Comparison of ENCODE assay signal across 14 mouse cellular contexts in genomic region chr2:31137018-31137590, GRCm38 (mm10). TPM values are rescaled to one million over a fixed set of nuclear protein-coding genes. Genes with fewer than 3 reads are reported as not detected.
DNase-seq lines count a peak whose midpoint lies in the region; ATAC-seq and TF ChIP-seq lines count a peak whose summit lies in the region.
"Had no signal": no experiment of that assay in that cellular context is flagged by ENCODE, and none has a peak within 500 bp of the region (broad histone marks: within the 10 kb centered on the region; RNA-seq: fewer than 3 reads in every experiment).

No protein-coding gene starts in this region.

- no peaks in the 10 kb centered on the region for H3K9me3 ChIP-seq in heart, embryonic 10.5 days
- H3K9me3 ChIP-seq in neural tube, embryonic 13.5 days, result no peaks in the 10 kb centered on the region
- H3K9me3 ChIP-seq in stomach, postnatal 0 days (ENCODE audit: control insufficient read depth, low read length), result no peaks in the 10 kb centered on the region

- H3K4me1 ChIP-seq in heart, embryonic 10.5 days, result peaks cover 64% of the 10 kb centered on the region
- peaks cover 29% of the 10 kb centered on the region for H3K4me1 ChIP-seq in neural tube, embryonic 13.5 days (replicated peaks)
- H3K4me1 ChIP-seq in stomach, postnatal 0 days (replicated peaks; ENCODE audit: control insufficient read depth, insufficient read depth), result no peaks in the 10 kb centered on the region
- peaks cover 17% of the 10 kb centered on the region for H3K4me1 ChIP-seq in kidney, adult 2 months (ENCODE audit: control insufficient read depth, insufficient read depth, low read length)

- H3K9ac ChIP-seq in neural tube, embryonic 13.5 days, result peak overlapping the region; percentile 26; the same call in 1 of the 2 replicates
- H3K9ac ChIP-seq in stomach, postnatal 0 days (ENCODE audit: low read length), result 0 out of 2 replicates have a peak overlapping the region, but pooled peaks have one; percentile 4
- H3K9ac ChIP-seq: liver, postnatal 0 days had no signal

- TF ChIP-seq EP300 in stomach, postnatal 0 days (optimal IDR thresholded peaks at IDR 0.05), result no peak

- no peaks in the 10 kb centered on the region for H3K36me3 ChIP-seq in heart, embryonic 10.5 days
- no peaks in the 10 kb centered on the region for H3K36me3 ChIP-seq in neural tube, embryonic 13.5 days
- no peaks in the 10 kb centered on the region for H3K36me3 ChIP-seq in stomach, postnatal 0 days (ENCODE audit: control insufficient read depth, insufficient read depth, low read length)
- H3K36me3 ChIP-seq in kidney, adult 2 months (ENCODE audit: control insufficient read depth, insufficient read depth, low read length), result no peaks in the 10 kb centered on the region

- DNase-seq in CD4-positive, CD25-positive, alpha-beta regulatory T cell, adult 2 months (ENCODE audit: low read depth, low spot score), result peak; percentile 36
- no peak for DNase-seq in heart, embryonic 10.5 days (ENCODE audit: low spot score)
- no peak for DNase-seq in heart, adult 8-10 months (ENCODE audit: low spot score)
- no peak for DNase-seq in neural tube, embryonic 10.5 days (ENCODE audit: extremely low spot score, low spot score)
- no peak for DNase-seq in stomach, postnatal 0 days (ENCODE audit: low spot score)
- DNase-seq in kidney, adult 2 months, result no peak
- DNase-seq: heart, adult 11 months; kidney, adult 8-10 months; liver, postnatal 0 days; lung, postnatal 10 days; right cerebral cortex, postnatal 4 days had no signal

- no peak overlapping the region for H3K4me3 ChIP-seq in heart, embryonic 10.5 days
- H3K4me3 ChIP-seq in neural tube, embryonic 13.5 days, result no peak overlapping the region
- H3K4me3 ChIP-seq in stomach, postnatal 0 days (ENCODE audit: low read depth, low read length), result no peak overlapping the region
- H3K4me3 ChIP-seq in kidney, adult 2 months (ENCODE audit: insufficient read depth, low read depth, low read length), result no peak overlapping the region

- WGBS in heart, embryonic 10.5 days, result 78% methylated on average over 14 of the region's 14 CpGs
- 77% methylated on average over 14 of the region's 14 CpGs for WGBS in neural tube, embryonic 13.5 days
- 60% methylated on average over 14 of the region's 14 CpGs for WGBS in stomach, postnatal 0 days
- 67% methylated on average over 14 of the region's 14 CpGs for WGBS in kidney, adult 2 months

- no peaks in the 10 kb centered on the region for H3K27me3 ChIP-seq in heart, embryonic 10.5 days (ENCODE audit: insufficient read depth, poor library complexity, severe bottlenecking)
- 0 out of 2 replicates have a peak, but pooled peaks cover 3% of the 10 kb centered on the region for H3K27me3 ChIP-seq in neural tube, embryonic 13.5 days
- no peaks in the 10 kb centered on the region for H3K27me3 ChIP-seq in stomach, postnatal 0 days (ENCODE audit: control insufficient read depth, insufficient read depth, low read length)
- no peaks in the 10 kb centered on the region for H3K27me3 ChIP-seq in kidney, adult 2 months (replicated peaks; ENCODE audit: control insufficient read depth, insufficient read depth, low read length)

- TF ChIP-seq POLR2A in kidney, adult 2 months (IDR thresholded peaks at IDR 0.05; ENCODE audit: low read depth, low read length), result no peak

- H3K4me2 ChIP-seq in neural tube, embryonic 13.5 days, result no peak overlapping the region
- no peak overlapping the region for H3K4me2 ChIP-seq in stomach, postnatal 0 days (replicated peaks; ENCODE audit: low read depth)

- no peak for TF ChIP-seq CTCF in stomach, postnatal 0 days (IDR thresholded peaks at IDR 0.05; ENCODE audit: low read depth)
- no peak for TF ChIP-seq CTCF in kidney, adult 2 months (conservative IDR thresholded peaks at IDR 0.05; ENCODE audit: insufficient read depth, insufficient read length, low read depth, low read length)

- H3K27ac ChIP-seq in heart, embryonic 10.5 days, result peak overlapping the region; percentile 72
- H3K27ac ChIP-seq in neural tube, embryonic 13.5 days (replicated peaks), result no peak overlapping the region
- H3K27ac ChIP-seq in stomach, postnatal 0 days (replicated peaks), result 0 out of 2 replicates have a peak overlapping the region, but pooled peaks have one; percentile 35
- no peak overlapping the region; the same call in 1 of the 2 replicates for H3K27ac ChIP-seq in kidney, adult 2 months (ENCODE audit: insufficient read depth, low read depth, low read length)

- ATAC-seq in CD4-positive, CD25-positive, alpha-beta regulatory T cell, adult 4 months, result no peak
- no peak for ATAC-seq in neural tube, embryonic 13.5 days (ENCODE audit: low read depth)
- no peak for ATAC-seq in stomach, postnatal 0 days (ENCODE audit: low FRiP score, low TSS enrichment)
- ATAC-seq: forebrain, embryonic 16.5 days; liver, postnatal 0 days had no signal

RNA-seq across cellular contexts. Expression of gene Fnbp1, which starts 4.7 kb away (rescaled TPM):
- 10 to 100 TPM; 78.2 to 90.0 TPM for polyA plus RNA-seq in CD4-positive, CD25-positive, alpha-beta regulatory T cell, adult 4 months (2017; shearing (Covaris generic))
- 17.7 and 21.6 TPM in 2 replicates for polyA plus RNA-seq in heart, embryonic 10.5 days (2016; fragmentation: Nextera tagmentation; extraction: Ambion mirVana)
- 10 to 100 TPM; 47.2 to 63.1 (median 52.7) TPM for total RNA-seq in heart, adult 8-10 months (2022)
- 21.6 and 28.0 TPM in 2 replicates for polyA plus RNA-seq in neural tube, embryonic 13.5 days (2015; fragmentation: Nextera tagmentation; extraction: Ambion mirVana)
- polyA plus RNA-seq in stomach, postnatal 0 days (2015; fragmentation: Nextera tagmentation; extraction: Ambion mirVana), result 15.7 and 16.3 TPM in 2 replicates
- 21.1 and 23.9 TPM in 2 replicates for polyA plus RNA-seq in kidney, adult 2 months (2012; rRNA removed)

RNA-seq across cellular contexts. Expression of gene Gpr107, which starts 15.0 kb away (rescaled TPM):
- 10 to 100 TPM; 56.6 to 60.7 TPM for polyA plus RNA-seq in CD4-positive, CD25-positive, alpha-beta regulatory T cell, adult 4 months (2017; shearing (Covaris generic))
- 35.9 and 37.4 TPM in 2 replicates for polyA plus RNA-seq in heart, embryonic 10.5 days (2016; fragmentation: Nextera tagmentation; extraction: Ambion mirVana)
- 10 to 100 TPM; 27.1 to 34.5 (median 29.8) TPM for total RNA-seq in heart, adult 8-10 months (2022)
- polyA plus RNA-seq in neural tube, embryonic 13.5 days (2015; fragmentation: Nextera tagmentation; extraction: Ambion mirVana), result 34.9 and 37.3 TPM in 2 replicates
- polyA plus RNA-seq in stomach, postnatal 0 days (2015; fragmentation: Nextera tagmentation; extraction: Ambion mirVana), result 23.7 and 25.4 TPM in 2 replicates
- 22.2 and 22.8 TPM in 2 replicates for polyA plus RNA-seq in kidney, adult 2 months (2012; rRNA removed)

Comparison
In these comparisons a context has a peak if more than half of its experiments do, and no peak if none do; other contexts are left out.
1. H3K27ac ChIP-seq: peak in heart, embryonic 10.5 days (single experiment) and stomach, postnatal 0 days (single experiment); none in neural tube, embryonic 13.5 days (single experiment) and kidney, adult 2 months (single experiment).